Mouse (Mus musculus) liver (tissue): ENCODE data around the gene 1110032F04Rik.
A peak's percentile ranks its signal among the peaks of the same experiment; 100 is the strongest.
"Not testable (repeated sequence)": the region's sequence is repeated elsewhere in the genome, so short reads cannot be mapped to it uniquely, and the experiment has no call there.

ENCODE experiments used
- DNase-seq: peaks from one replicate; pipeline ENCODE4 v3.0.0-alpha.2; 2020; ENCODE audit warnings: mixed read lengths

1110032F04Rik gene

DNA sequence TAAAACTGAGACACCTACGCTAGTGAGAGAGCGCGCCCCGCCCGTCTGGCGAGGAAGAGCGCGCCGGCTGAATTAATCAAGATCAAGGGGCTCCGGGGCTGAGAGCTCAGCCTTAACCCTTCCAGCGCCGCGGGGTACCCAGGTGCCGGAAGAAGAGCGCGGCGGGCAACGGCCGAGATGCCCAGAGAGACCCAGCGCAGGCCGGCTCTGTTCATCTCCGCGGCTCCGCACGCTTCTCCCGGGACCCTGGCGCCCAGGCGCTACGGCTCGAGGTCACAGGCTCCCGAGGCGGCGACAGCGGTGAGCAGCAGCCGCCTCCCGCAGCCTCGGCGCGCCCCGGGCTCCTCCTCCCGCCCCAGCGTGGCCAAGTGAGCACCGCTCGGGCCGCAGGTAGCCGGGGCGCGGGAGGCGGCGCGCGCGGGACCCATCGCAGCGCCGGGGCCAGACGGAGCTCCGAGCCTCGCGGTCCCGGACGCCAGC is at the start of gene 1110032F04Rik:
Gene 1110032F04Rik (plus strand): TSS at position 376 of the 480 bp plus-strand sequence.
- DNase-seq: peak; percentile 36

DNA sequence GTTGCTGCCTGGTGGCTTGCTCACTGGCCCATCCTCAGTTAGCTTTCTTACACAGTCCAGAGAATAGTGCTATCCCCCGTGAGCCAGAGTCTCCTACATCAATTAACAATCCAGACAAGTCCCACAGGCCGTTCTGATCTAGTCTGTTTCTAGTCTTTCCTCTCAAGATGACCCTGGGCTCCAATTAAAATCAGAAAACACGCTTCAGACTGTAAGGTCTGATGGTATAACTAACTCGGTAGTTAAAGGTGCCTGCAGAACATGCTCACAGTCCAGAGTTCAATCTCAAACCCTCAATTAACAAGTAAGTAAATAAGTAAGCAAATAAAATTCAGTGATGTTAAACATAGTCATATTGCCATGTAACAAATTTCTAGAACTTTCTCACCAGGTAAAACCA is 48.0 kb upstream of the 1110032F04Rik start:
- DNase-seq: no peak

DNA sequence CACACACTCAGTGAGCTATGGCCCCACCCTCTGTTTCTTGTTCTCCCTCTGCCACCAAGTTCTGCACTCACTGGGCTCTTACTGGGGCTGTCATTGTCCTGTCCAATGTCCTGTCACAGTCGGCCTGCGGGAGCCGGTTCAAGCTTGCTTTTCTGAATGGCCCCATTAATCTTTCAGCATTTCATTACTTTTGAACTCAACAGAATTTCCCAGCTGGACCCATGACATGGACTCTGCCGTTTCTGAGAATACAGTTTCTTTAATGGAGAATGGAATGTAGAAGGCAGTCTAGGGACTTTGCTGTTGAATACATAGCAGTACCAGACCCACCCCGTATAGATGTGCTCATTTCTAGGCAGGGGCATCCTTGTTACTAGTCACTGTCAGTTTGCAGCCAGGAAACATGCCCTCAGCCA is 47.5 kb upstream of the 1110032F04Rik start:
- DNase-seq: no peak

DNA sequence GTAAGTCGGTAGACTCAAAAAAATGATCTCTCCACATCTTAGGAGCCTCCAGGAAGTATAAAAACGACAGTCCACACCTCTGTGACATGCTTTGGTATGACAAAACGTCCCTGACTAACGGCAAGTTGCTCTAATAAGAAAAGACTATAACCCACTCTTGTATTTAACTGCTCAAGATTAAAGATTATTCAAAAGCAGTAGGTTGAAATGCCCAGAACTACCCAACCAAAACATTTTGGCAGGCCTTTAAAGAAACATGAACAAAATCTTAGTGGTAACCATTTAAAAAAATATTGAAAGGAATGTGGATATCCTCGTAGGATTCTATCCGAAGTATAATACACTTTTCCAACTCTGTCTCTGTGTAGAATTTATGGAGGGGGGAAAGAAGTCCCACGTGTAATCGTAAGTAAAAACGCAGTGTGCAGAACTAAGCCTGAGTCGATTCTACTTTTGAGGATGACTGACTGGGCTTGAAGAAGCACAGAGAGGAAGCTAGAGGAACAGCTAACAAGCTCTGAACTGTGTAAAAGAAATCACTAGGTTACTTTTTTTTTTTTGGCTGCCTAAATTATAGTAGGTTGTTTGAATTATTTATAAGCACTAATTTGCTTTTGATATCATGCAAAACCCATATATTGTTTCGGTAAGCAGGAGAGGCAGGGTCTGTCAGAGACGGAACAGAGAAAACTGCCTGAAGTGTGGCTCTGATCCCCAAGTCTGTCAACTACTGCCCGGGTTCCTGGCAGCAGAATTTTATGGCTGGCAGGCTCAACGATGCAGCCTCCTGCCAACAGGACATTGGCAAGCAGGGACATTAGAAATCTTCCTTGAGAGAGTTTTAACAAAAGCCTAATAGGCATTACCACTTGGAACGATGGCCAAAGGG is 45.3 kb upstream of the 1110032F04Rik start:
- no peak for DNase-seq

DNA sequence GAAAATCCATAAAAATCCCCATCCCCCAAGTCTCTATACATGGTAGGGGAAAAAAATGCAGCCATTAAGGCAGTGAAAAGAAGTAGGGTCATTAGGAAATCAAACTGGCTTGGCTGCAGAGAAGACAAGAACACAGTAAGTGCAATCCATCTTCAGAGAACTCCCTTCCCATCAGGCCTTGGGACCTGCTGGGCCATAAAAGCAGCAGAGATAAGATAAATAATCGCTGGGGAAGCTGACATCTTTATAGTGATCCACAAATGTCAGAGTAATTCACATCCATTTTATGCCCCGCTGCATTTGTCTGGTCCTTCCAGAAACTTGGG is 44.7 kb upstream of the 1110032F04Rik start:
- no peak for DNase-seq

DNA sequence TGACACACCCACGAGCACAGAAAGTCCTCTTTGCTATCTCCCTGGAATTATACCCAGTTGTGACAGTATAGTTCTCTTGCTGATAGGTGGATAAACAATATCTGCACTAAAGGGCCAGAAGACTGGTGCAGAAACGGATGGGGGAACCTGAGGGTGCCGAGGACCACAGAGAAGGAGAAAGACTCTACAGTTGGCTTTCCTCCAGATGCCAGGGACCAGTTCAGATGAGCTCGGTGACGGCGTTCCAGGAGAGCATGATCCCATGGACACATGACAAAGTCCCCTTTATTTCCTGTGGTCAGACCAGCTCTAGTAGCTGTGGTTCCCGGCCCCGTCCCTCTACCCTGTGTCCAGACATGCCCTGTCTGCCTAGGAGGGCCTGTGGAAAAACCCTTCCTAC is 44.2 kb upstream of the 1110032F04Rik start:
- DNase-seq: no peak

DNA sequence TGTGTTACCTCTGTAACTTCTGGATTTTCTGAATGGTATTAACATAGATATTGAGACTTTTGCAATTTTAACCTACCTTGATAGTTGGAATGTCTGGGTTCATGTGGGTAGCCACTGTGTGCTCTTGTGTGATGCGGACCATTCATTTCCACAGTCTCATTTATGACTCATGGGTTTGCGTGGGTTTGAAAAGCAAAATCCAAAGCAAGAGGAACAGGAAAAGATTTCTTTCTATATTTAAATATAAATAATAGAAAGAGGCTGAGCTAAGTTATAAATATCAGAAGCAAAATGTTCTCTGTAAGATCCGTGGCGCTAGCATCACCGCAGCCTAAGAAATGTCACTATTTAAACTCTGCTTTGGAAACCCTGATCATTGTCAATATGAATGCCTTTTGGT is 41.7 kb upstream of the 1110032F04Rik start:
- DNase-seq: no peak

DNA sequence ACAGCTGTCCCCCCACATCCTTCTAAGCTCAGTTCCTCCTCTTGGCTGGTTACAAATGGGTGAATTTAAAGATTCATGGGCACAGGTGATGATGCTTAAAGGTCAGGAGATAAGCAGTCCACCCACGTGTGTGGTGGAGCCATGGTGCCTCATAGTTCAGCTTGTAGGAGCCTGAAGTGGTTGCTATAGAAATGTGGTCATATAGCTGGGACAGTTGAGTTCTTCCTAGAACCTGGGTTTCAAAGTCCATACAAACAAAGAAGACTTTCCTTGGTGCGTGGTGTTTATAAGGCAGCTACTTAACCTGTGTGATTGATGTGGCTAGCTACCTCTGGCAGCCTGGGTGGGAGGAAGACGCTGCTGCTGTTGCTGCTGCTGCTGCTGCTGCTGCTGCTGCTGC is 39.4 kb upstream of the 1110032F04Rik start:
- no peak for DNase-seq

DNA sequence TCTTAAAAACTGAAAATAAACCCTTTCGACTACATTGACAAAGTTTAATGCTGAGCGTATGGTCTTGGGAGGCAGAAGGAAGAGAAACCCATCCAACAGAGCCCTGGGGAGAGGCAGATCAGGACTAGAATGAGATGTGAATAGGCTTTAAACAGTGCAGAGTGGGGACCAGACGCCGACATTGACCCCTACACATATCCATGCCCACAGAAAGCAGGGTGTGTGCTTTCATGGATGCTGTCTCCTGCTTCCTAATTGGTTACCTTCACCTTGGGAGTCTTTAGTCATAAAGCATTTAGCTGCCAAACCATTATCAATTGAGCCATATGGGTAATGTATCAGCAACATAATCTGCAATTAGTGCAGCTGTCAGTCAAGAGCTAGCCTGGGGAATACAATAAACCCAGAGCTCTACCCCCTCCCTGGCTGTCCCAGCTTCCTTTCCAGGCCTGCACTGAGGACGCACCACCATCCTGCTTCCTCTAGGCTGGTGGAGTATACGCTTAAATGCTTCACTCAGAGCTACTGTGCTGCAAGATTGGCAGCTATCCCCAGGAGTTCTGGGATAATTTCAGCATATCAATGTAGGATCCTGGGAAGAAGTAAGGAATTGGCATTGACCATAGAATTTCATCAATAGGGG is 32.4 kb upstream of the 1110032F04Rik start:
- no peak for DNase-seq

DNA sequence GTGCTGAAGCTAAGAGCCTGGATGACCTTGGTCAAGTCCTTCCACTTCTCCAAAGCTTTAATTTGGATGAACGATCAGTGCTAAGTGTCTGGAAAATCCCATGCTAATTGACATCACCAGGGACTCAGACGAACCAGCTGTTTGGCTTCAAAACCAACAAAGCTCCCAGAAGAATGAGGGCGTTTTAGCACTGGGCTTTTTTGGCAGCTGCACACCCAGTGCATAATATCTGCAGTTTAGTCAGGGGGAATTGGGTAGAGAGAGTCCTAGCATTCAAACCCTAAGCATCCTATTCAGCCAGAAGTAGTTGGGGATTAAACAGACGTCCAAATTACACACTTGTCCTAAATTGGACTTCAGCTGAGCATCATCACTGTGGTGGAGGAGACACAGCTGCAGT is 29.2 kb upstream of the 1110032F04Rik start:
- DNase-seq: no peak

DNA sequence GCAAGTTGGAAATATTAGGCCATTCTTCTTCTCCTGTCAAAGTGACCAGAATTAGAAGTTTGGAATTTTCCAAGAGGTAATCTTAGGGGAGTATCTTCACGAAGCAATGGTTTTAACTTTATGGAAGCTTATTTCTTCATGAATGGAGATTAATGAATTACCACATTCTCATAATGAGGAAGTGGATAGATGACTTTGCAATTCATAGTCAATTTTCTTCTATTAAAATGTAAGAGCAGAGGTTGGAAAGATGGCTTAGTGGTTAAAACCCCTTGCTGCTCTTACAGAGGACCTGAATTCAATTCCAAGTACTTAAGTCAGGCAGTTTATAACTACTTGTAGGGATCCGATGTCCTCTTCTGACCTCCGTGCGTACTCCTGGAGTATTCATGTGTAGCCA is 25.4 kb upstream of the 1110032F04Rik start:
- no peak for DNase-seq

DNA sequence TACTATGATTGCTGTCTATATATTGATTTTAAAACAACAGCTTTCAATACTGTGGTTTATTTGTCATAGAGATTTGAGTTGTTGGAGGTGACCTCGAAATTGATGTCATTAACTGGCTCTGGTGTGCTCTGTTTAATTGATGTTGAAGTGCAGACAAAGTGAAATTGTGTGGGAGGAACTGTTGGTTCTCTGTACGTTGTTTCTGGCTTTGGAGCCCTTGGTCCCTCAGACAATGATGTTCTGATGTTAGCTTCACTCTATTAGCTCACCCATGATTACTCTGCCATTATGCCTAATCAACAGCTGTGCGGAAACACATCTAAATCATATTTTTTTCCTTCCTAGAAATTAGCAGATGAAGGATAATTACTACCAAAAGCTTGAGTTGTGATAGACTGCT is 21.1 kb upstream of the 1110032F04Rik start:
- no peak for DNase-seq

DNA sequence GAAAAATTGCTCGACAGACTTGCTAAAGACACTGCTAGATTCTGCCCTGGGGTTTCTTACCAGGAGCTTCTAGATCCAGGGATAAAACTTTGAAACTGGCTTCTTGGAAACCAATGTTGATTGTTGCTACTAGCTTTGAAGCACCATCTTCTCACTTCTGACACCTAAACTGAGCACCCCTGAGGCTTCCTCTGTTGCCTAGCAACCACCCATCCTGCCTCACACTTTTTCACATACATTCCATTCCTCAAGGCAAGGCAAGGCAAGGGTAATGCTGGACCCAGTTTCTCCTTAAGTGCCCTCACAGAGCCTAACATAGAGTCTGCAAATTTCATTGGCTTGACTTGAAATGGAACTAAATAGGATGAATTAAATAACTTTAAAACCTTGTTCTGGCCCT is 17.0 kb upstream of the 1110032F04Rik start:
- no peak for DNase-seq

DNA sequence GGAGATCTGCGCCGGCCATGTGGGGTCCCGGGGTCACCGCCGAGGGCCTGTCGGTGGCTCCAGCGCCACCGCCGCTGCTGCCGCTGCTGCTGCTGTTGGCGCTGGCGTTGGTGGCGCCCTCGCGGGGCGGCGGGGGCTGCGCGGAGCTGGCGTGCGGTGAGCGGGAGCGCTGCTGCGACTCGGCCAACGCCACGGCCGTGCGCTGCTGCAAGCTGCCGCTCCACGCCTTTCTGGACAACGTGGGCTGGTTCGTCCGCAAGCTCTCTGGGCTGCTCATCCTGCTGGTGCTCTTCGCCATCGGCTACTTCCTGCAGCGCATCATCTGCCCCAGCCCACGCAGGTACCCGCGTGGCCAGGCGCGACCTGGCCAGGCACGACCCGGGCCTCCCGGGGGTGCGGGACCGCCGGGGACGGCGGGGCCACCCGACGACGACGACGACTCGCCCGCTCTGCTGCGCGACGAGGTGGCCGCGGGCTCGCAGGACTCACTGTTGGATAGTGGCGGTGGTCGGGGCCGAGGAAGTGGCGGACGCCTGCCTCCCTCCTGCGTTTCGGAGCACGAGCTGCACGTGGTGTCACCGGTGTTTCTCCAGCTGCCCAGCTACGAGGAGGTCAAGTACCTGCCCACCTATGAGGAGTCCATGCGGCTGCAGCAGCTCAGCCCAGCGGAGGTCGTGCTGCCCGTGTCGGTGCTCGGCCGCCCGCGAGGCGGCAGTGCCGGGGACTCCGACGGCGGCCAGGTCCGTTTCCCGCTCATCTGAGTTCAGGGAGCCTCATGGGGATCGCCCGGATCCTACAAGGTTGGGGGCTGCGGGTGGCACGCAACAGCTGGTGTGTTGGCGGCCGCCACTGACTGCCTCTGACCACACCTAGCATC is 543 bp downstream of the 1110032F04Rik start:
- peak; percentile 37 for DNase-seq

DNA sequence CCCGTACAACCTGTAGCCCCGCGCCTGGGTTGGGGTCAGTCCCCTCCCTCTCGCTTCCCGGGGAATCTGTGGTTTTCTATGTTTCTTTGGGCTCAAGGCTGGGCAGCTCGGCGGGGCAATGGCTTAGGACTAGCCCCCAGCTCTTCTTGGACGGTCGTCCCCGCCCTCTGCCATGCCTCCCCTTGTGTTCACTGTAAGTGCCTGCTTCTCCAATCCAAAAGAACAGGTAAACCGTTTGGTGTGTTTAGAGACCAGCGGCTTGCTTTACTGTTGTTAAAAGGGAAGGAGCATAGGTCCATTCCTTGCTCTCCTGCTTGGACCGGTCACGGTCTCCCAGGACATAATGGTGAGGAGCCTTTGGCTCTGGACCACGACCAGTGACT is 1.2 kb downstream of the 1110032F04Rik start:
- no peak for DNase-seq

DNA sequence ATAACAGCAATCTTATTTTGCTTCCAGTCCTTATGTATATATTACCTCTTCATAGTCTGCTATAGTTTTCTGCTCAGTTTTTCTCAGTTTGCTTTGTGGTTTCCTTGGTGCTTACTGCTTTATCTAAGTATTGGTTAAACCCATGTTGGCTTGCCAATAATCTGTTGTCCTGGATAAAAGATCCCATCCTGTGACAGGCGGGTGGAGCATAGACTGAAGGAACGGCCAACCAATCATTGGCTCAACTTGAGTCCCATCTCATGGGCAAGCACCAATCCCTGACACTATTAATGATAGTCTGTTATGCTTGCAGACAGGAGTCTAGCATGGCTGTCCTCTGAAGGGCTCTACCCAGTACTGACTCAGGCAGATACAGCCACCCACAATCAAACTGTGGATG is 4.7 kb downstream of the 1110032F04Rik start:
- DNase-seq: no peak

DNA sequence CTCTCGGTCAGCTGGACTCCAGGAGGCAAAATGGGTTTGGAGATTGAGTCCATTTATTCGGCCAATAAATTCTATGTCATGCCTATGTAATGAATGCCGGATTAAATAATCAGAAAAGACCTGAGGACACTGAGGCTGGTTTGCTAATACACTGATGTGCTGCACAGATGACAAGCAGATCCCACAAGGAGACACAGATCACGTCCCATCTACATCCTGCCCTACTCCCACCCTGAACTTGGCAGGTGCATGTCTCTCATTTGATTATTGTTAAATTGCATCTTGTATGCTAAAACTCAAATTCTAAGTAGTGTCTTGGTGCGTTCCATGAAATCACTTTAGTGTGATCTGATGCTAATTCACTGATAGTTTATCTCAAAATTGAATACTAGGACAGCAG is 17.5 kb downstream of the 1110032F04Rik start:
- no peak for DNase-seq

DNA sequence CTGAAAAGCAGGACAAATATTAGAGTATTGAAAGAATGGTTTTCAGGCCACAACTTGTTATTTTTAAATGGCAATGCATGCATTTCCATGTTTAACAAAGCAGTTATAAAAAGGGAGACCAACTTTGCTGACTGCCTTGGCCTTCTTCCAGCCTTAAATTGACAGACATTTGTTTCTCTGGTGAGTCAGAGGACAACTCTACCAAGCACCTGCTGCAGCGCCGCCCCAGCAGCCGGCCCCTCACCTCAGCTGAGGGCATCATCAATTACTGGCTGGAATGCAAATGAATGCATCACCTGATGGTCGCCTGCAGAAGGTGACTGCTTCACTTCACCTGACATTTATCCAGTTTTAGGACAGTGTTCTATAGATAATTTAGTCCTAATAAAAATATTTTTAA is 26.0 kb downstream of the 1110032F04Rik start:
- no peak for DNase-seq

DNA sequence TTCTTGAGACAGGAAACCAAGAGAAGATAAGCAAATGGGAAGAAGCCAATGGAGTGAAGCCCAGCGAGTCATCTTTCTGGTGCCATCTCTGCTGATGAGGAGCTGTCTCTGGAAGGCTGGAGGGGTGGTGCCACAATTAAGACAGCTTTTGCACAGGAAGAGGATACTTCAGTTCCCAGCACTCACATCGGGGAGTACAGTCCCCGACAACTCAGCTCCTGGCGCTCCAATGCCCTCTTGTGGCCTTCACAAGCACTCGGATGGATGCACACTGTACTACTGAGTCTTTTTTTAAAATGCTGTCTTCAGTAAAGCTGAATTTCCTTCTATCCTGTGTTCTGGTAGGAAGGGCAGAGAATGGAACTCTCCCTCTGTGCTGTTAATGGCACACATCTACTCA is 27.8 kb downstream of the 1110032F04Rik start:
- no peak for DNase-seq

DNA sequence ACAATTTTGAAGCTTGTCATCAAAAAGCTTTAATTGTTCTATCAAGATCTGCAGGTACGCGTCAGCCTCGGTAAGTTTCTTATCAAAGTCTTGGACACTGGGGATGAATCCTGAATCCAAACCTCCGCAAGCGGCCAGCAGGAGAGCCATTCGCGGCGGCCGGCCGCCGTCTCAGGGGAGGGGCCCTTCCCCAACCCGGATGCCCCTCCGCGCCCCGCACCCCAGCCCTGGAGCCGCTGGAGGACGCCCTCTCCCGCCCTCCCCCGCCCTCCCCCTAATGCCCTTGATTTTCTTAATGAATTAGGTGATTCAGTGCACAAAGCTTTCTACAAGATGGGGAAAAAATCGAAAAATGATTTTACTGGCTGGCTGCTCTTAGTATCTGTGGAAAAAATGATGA is 33.2 kb downstream of the 1110032F04Rik start:
- DNase-seq: not testable (repeated sequence)

DNA sequence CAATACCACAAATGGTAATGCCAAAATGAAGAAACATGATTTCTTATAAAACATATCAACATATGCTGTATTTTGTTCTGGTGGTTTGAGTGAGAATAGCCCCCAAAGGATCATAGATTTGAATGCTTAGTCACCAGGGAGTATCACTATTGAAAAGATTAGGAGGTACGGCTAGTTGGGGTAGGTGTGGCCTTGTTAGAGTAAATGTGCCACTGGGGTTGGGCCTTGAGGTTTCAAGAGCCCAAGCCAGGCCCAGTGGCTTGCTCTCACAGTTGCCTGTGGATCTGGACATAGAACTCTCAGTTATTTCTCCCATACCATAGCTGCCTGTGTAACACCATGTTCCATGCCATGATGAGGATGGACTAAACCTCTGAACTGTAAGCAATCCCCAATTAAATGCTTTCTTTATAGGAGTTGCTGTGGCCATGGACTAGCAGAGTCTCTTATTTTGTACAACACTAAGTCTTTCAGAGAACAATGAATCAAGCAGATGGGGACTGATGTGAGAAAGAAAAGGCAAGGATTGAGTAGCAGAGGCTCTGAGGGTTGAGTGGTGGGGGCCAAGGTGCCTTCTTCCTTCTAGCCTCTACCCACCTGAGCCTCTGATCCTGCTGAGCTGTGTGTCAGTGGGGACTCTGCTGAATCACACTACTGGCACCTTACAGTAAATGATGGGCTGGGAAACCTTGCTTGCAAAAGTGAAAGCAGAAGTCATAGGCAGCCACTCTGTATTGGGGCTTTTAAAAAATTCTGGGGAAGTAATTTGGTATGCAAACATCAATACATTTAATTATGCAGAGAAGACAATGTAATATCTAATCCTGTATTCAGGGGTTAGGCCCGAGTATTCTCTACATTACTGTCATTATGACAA is 35.8 kb downstream of the 1110032F04Rik start:
- no peak for DNase-seq

DNA sequence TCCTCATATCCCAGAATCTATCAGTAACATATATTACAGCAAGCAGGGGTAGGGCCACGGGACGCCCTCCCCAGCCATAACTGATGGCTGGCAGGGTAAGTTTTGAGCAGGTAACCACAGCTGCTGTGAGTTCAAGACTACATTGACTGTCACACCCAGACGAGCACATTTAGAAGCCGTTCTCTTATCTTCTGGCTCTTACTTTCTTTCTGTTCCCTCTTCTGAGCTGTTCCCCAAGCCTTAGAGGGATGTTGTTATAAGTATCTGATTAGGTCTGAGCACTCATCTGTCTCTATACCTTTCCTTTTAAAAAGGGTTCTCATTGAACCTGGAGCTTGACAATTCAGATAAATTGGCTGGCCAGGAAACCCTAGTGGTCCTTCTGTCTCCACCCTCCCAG is 38.1 kb downstream of the 1110032F04Rik start:
- DNase-seq: no peak
